Mouse (Mus musculus): ENCODE measurements around the gene Tmem132b.

Tmem132b gene

DNA sequence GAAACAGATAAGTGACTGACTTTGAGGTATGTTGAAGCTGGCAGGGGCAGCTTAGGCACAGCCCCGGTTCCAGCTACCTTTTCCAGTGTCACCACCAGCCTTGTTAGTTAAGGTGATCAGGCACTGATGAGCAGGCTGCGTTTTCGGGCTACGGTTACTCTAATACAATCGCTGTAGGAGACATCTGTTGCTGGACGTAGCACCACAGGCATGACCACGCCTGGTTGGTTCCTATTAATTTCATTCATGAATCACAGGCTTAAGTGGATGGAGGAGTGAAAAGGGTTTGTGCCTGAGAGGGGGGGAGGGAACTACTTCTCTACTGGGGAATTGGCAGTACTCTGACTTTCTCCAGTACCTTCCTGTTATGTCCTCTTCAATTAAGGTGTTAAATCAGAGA is 271.2 kb downstream of the Tmem132b start:
- TF ChIP-seq GATA4 (IDR thresholded peaks at IDR 0.05; ENCODE audit: insufficient replicate concordance, low read length), result no peak

DNA sequence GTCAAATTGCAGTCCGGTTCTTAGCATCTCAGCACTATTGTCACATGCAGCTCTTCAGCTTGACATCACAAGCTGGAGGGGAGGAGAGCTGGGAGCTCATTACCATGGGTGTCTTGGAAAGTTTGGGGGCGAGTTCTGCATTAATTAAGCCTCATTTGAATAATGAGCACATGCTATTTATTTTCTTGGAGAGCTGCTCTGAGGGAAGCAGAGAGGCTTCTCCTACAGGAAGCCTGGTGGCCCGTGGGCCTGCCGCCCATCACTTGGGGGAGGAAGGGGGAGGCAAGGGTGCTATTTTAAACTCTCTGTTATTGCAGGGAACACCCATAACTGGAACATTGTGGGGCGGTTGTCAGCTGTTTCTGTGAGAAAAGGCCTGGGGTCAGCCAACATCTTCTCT is 273.8 kb downstream of the Tmem132b start:
- no peak for TF ChIP-seq GATA4 (IDR thresholded peaks at IDR 0.05; ENCODE audit: insufficient replicate concordance, low read length)

DNA sequence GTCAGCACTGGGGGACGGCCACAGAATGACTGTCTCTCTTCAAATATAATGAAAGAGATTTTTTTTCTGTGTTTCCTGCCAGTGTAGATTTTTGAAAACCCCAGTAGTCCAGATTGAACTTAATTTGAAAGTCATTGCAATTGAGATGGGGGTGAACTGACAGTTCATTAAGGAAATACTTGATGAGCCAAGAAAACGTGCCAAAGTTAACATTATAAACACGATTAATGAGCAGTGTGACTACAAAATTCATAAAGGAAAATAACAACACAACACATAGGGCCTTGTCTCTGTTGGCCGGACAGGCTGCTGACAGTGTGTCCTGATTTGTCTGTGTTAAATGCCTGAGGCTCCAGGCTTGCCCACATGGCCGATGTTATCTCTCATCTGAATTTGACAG is 276.3 kb downstream of the Tmem132b start:
- no peak for TF ChIP-seq GATA4 (IDR thresholded peaks at IDR 0.05; ENCODE audit: insufficient replicate concordance, low read length)

DNA sequence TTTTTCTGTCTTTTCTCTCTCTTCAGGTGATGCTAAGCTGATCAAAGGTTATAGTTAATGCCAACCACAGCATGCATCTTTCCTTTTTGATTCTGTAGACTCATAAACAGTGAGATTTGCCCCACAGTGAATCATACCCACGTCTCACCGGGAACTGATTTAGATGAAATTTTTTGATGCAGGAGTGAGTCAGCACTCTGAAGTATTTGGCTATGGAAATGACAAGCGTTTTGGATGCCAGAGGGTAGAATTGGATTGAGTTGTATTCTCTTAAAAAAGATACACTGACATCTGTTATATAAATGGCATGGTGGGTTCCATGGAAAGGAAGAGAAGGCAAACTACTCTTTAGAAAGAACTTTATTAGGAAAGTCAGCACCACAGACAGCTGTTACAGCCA is 297.8 kb downstream of the Tmem132b start:
- TF ChIP-seq GATA4 (IDR thresholded peaks at IDR 0.05; ENCODE audit: insufficient replicate concordance, low read length), result no peak

DNA sequence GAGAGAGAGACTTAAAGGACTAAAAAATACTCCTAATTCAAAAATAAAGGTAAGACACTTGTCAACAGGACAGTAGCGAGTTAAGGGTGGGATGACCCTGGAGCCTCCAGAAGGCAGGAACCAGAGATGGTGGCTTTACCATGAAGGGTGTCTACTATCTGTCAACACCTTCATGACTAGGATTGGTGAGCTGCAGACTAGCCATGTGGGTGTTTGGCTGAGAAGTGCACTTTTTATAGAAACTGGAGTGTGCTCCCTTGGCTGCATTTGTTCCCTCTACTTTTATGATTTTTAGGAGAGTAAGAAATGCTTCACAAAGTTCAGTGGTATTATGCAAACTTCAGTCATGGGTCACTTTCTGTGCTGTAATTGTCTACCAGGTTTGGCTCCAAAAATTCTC is 304.3 kb downstream of the Tmem132b start:
- no peak for TF ChIP-seq GATA4 (IDR thresholded peaks at IDR 0.05; ENCODE audit: insufficient replicate concordance, low read length)

DNA sequence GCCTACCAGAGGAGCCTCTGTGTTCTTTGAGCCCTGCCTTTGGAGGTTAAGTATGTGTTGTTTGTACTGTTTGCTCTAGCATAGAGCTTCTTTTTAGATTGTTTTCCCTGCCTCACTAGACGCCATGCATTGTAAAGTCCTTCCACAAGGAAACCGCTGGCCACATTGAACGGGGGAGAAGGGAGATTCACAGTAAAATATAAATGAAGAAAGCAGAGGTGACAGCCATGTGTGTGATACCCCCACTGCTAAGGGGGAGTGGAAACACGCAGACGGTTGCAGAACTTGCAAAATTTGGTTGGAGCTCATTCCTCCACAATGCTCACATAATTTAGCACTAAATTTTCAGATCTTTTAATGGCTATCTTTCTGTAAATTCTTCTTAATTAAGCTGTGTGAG is 305.2 kb downstream of the Tmem132b start:
- TF ChIP-seq GATA4 (IDR thresholded peaks at IDR 0.05; ENCODE audit: insufficient replicate concordance, low read length), result no peak

Data from liver, adult (tissue).